Mouse (Mus musculus): ENCODE data around the gene Dyrk1b. TPM values are rescaled to one million over a fixed set of nuclear protein-coding genes. Genes with fewer than 3 reads are reported as not detected.
"Not testable (repeated sequence)": the region's sequence is repeated elsewhere in the genome, so short reads cannot be mapped to it uniquely, and the experiment has no call there.

Gene Dyrk1b
- polyA plus RNA-seq, 1 experiment from 2014 or later = 8.1 TPM

- ATAC-seq (ENCODE audit: insufficient read depth, low FRiP score, low read depth) = no peak
- Histone ChIP-seq H3K9me3 (no peaks in the 10 kb centered on the region), H3K4me3 (replicated peaks) (no peak overlapping the region), H3K4me1 (no peaks in the 10 kb centered on the region), H3K9ac (no peak overlapping the region), H3K4me2 (no peak overlapping the region), H3K27me3 (replicated peaks) (no peaks in the 10 kb centered on the region), H3K36me3 (peaks cover 14% of the 10 kb centered on the region; the same call in 1 of the 2 replicates), H3K27ac (no peak overlapping the region)
- WGBS = 72% methylated on average over 14 of the region's 14 CpGs
Measured at GRCm38 (mm10) chr7:28196528-28196927, 17.3 kb downstream of the Dyrk1b start.

- Histone ChIP-seq H3K4me1 (no peaks in the 10 kb centered on the region), H3K36me3 (peaks cover 9% of the 10 kb centered on the region; the same call in 1 of the 2 replicates), H3K27ac (no peak overlapping the region), H3K27me3 (replicated peaks) (no peaks in the 10 kb centered on the region), H3K9ac (no peak overlapping the region), H3K9me3 (no peaks in the 10 kb centered on the region), H3K4me3 (replicated peaks) (no peak overlapping the region), H3K4me2 (no peak overlapping the region)
- ATAC-seq (ENCODE audit: insufficient read depth, low FRiP score, low read depth) = no peak
- 64% methylated on average over 4 of the region's 4 CpGs for WGBS
Measured at GRCm38 (mm10) chr7:28199054-28199453, 19.8 kb downstream of the Dyrk1b start.

GRCm38 (mm10) chr7:28203207-28204108 is 24.2 kb downstream of the Dyrk1b start:
- ATAC-seq (ENCODE audit: insufficient read depth, low FRiP score, low read depth) = no peak
- Histone ChIP-seq H3K27me3 (replicated peaks) (no peaks in the 10 kb centered on the region), H3K9ac (no peak overlapping the region), H3K9me3 (no peaks in the 10 kb centered on the region), H3K4me1 (no peaks in the 10 kb centered on the region), H3K4me2 (no peak overlapping the region), H3K36me3 (no peaks in the 10 kb centered on the region), H3K27ac (no peak overlapping the region), H3K4me3 (replicated peaks) (no peak overlapping the region)
- 49% methylated on average over 19 of the region's 19 CpGs for whole genome bisulfite sequencing

- H3K27ac ChIP-seq = no peak overlapping the region
- H3K4me1 ChIP-seq = no peaks in the 10 kb centered on the region
- no peak for ATAC-seq (ENCODE audit: insufficient read depth, low FRiP score, low read depth)
- H3K9me3 ChIP-seq = no peaks in the 10 kb centered on the region
- H3K36me3 ChIP-seq = no peaks in the 10 kb centered on the region
- no peak overlapping the region for H3K4me2 ChIP-seq
- H3K9ac ChIP-seq = no peak overlapping the region
- 69% methylated on average over 4 of the region's 4 CpGs for WGBS
- no peaks in the 10 kb centered on the region for H3K27me3 ChIP-seq (replicated peaks)
- no peak overlapping the region for H3K4me3 ChIP-seq (replicated peaks)
Measured at GRCm38 (mm10) chr7:28206044-28206600, 26.9 kb downstream of the Dyrk1b start.

- no peak overlapping the region for H3K27ac ChIP-seq
- H3K4me2 ChIP-seq = peak overlapping the region; percentile 56
- H3K9ac ChIP-seq = no peak overlapping the region
- no peaks in the 10 kb centered on the region for H3K36me3 ChIP-seq
- ATAC-seq (ENCODE audit: insufficient read depth, low FRiP score, low read depth) = peak; percentile 35; the same call in 1 of the 2 replicates
- H3K9me3 ChIP-seq = no peaks in the 10 kb centered on the region
- no peaks in the 10 kb centered on the region for H3K27me3 ChIP-seq (replicated peaks)
- peak overlapping the region; percentile 33 for H3K4me3 ChIP-seq (replicated peaks)
- H3K4me1 ChIP-seq = no peaks in the 10 kb centered on the region
- 33% methylated on average over 12 of the region's 12 CpGs for WGBS
Measured at GRCm38 (mm10) chr7:28208396-28208987, 29.2 kb downstream of the Dyrk1b start.

GRCm38 (mm10) chr7:28208988-28209508 is 29.8 kb downstream of the Dyrk1b start:
- peak; percentile 78; the same call in 1 of the 2 replicates for ATAC-seq (ENCODE audit: insufficient read depth, low FRiP score, low read depth)
- Histone ChIP-seq H3K27me3 (replicated peaks) (no peaks in the 10 kb centered on the region), H3K9ac (no peak overlapping the region), H3K4me1 (no peaks in the 10 kb centered on the region), H3K4me2 (peak overlapping the region; percentile 56), H3K27ac (no peak overlapping the region; the same call in 1 of the 2 replicates), H3K4me3 (replicated peaks) (peak overlapping the region; percentile 33), H3K36me3 (no peaks in the 10 kb centered on the region), H3K9me3 (no peaks in the 10 kb centered on the region)
- WGBS = 45% methylated on average over 19 of the region's 19 CpGs

GRCm38 (mm10) chr7:28210731-28211130 is 31.5 kb downstream of the Dyrk1b start:
- 47% methylated on average over 5 of the region's 5 CpGs for WGBS
- no peaks in the 10 kb centered on the region for H3K36me3 ChIP-seq
- H3K4me3 ChIP-seq (replicated peaks) = no peak overlapping the region
- no peak for ATAC-seq (ENCODE audit: insufficient read depth, low FRiP score, low read depth)
- H3K9ac ChIP-seq = no peak overlapping the region
- no peak overlapping the region for H3K4me2 ChIP-seq
- no peaks in the 10 kb centered on the region for H3K27me3 ChIP-seq (replicated peaks)
- no peak overlapping the region for H3K27ac ChIP-seq
- no peaks in the 10 kb centered on the region for H3K4me1 ChIP-seq
- H3K9me3 ChIP-seq = no peaks in the 10 kb centered on the region

- H3K9me3 ChIP-seq = no peaks in the 10 kb centered on the region
- no peak overlapping the region for H3K9ac ChIP-seq
- ATAC-seq (ENCODE audit: insufficient read depth, low FRiP score, low read depth) = no peak
- H3K4me2 ChIP-seq = no peak overlapping the region
- no peaks in the 10 kb centered on the region for H3K36me3 ChIP-seq
- H3K4me1 ChIP-seq = no peaks in the 10 kb centered on the region
- no peak overlapping the region for H3K4me3 ChIP-seq (replicated peaks)
- WGBS = 25% methylated on average over 10 of the region's 10 CpGs
- no peaks in the 10 kb centered on the region for H3K27me3 ChIP-seq (replicated peaks)
- H3K27ac ChIP-seq = no peak overlapping the region
Measured at GRCm38 (mm10) chr7:28214142-28214541, 34.9 kb downstream of the Dyrk1b start.

GRCm38 (mm10) chr7:28215950-28216349 is 36.7 kb downstream of the Dyrk1b start:
- H3K4me1 ChIP-seq; H3K4me2 ChIP-seq; ATAC-seq (ENCODE audit: insufficient read depth, low FRiP score, low read depth); H3K27ac ChIP-seq; H3K9ac ChIP-seq; H3K27me3 ChIP-seq (replicated peaks); H3K9me3 ChIP-seq; H3K4me3 ChIP-seq (replicated peaks); H3K36me3 ChIP-seq: not testable (repeated sequence)
- WGBS = 79% methylated on average over 2 of the region's 2 CpGs

GRCm38 (mm10) chr7:28217811-28218210 is 38.5 kb downstream of the Dyrk1b start:
- not testable (repeated sequence) for H3K9me3 ChIP-seq; H3K27ac ChIP-seq; ATAC-seq (ENCODE audit: insufficient read depth, low FRiP score, low read depth); H3K36me3 ChIP-seq; H3K4me1 ChIP-seq; H3K4me2 ChIP-seq; H3K9ac ChIP-seq; H3K27me3 ChIP-seq (replicated peaks); H3K4me3 ChIP-seq (replicated peaks)
- 88% methylated on average over 13 of the region's 13 CpGs for WGBS

- WGBS = 90% methylated on average over 20 of the region's 20 CpGs
- not testable (repeated sequence) for H3K9me3 ChIP-seq; H3K9ac ChIP-seq; ATAC-seq (ENCODE audit: insufficient read depth, low FRiP score, low read depth); H3K27ac ChIP-seq; H3K27me3 ChIP-seq (replicated peaks); H3K4me3 ChIP-seq (replicated peaks); H3K4me2 ChIP-seq; H3K4me1 ChIP-seq; H3K36me3 ChIP-seq
Measured at GRCm38 (mm10) chr7:28218951-28219740, 39.9 kb downstream of the Dyrk1b start.

Data from stomach, embryonic 15.5 days (tissue).